Mouse (Mus musculus): ENCODE measurements around the gene Add3.

DNA sequence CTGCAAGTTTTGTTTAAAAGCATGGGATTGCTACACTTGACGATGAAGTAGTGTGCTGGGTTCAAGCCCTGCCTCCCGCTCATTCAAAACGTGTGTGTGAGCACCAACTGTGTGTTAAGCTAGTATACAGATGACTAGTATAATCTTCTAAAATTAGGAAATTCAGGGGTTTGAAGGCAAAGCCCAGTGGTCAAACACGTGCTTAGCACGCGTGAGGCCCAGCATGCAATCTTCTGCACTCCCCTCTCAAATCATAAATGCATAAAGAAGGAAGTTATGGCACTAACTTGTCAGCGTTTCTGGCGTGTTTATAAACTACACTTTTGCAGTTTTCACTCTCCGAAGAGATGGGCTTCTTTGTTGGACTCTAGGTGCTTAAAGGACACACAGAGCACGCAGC is 7.8 kb upstream of the Add3 start:
- TF ChIP-seq CTCF (conservative IDR thresholded peaks at IDR 0.05; ENCODE audit: low read length) (no peak), POU5F1 (IDR thresholded peaks at IDR 0.05; ENCODE audit: borderline replicate concordance, low read length) (no peak), NANOG (IDR thresholded peaks at IDR 0.05; ENCODE audit: borderline replicate concordance, low read length) (no peak)

Measured in E14TG2a.4 (cell line).